Mouse (Mus musculus): ENCODE data around the gene Arl13b.

- TF ChIP-seq CTCF (IDR thresholded peaks at IDR 0.05; ENCODE audit: borderline replicate concordance, control insufficient read depth, extremely low read depth, insufficient read depth, low read length, poor library complexity): no peak
- TF ChIP-seq POLR2A (IDR thresholded peaks at IDR 0.05; ENCODE audit: control insufficient read depth, extremely low read depth, insufficient read depth, low read length, poor library complexity): no peak
These were observed 14.8 kb downstream of the Arl13b start for GRCm38 (mm10) chr16:62832027-62832426.
